Mouse (Mus musculus): ENCODE data around the gene Pdap1.

Gene Pdap1

DNA sequence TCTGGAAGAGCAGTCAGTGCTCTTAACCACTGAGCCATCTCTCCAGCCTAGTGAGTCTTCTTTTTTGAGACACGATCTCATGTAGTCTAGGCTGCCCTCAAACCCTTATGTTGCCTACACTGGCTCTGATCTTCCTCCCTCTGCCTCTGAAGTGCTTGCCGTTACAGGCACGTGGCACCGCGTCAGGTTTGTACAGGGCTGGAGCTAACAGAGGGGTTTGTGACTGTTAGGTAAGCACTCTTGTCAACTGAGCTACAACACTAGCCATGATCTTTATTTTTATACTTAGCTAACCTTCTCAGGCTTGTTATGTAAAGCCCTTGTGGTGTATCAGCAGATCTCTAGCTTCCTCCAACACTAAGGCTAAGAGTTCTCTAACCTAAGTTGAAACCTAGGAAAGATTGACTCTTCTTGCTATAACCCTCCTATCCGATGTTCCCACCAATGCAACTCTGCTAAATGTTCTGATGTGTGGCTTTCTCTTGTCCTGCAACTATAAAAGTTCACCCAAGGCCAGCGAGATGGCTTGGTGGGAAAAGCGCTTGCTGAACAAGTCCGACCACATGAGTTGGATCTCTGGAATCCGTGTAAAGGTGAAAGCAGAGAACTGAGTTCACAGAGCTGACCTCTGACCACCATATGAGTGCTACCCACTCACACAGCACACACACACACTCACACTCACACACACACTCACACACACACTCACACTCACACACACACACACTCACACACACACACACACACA is 58.0 kb downstream of the Pdap1 start:
- 86% methylated on average over 10 of the region's 10 CpGs for WGBS

Measured in cerebral cortex, adult 2 months (tissue).